Mouse (Mus musculus): ENCODE results near the gene Tom1. TPM values are rescaled to one million over a fixed set of nuclear protein-coding genes. Genes with fewer than 3 reads are reported as not detected.

Gene Tom1
- polyA plus RNA-seq (2014; fragmentation: Nextera tagmentation; extraction: Ambion mirVana), result 34.6 and 36.1 TPM in 2 replicates

DNA sequence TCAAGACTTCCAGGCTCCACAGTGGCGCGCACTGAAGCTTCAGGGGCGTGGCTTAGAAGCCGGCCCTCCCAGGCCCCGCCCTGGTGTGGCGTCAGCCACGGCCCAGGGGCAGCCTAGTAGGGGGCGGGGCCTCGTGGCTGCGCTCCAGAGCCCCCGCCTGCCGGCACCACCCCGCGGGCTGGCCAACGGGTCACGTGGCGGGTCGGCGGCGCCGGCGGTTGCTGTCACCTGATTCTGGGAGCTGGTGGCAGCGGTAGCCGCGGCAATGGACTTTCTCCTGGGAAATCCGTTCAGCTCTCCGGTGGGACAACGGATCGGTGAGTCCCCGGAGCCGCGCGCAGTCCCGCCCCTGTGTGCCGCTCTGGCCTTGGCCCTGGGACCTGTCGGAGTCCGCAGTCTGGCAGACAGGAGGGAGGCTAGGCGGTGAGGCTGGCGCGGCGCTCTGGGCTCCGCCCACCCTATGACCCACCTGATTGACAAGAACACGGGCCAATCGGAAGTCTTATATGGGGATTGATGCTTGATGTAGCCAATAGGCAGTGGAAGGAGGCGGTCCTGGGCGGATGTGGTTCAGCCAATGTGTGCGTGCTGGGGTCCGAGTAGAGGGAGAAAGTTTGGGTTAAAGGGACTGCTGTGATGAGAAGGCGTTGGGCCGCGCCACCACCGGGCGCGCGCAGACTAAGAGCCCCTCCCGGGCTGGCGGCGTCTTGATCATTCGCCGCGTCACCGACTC is at the start of gene Tom1:
TSS of gene Tom1 (plus strand) at position 195 of the 733 bp plus-strand sequence.
- under 1% methylated on average over 62 of the region's 62 CpGs for WGBS
- H3K36me3 ChIP-seq (ENCODE audit: control insufficient read depth, insufficient read depth, low read length), result no peaks in the 10 kb centered on the region; the same call in 1 of the 2 replicates
- H3K4me1 ChIP-seq (ENCODE audit: control insufficient read depth, insufficient read depth, low read length), result peaks cover 8% of the 10 kb centered on the region; the same call in 1 of the 2 replicates
- H3K4me2 ChIP-seq (ENCODE audit: low read depth, low read length), result peak within 1 kb of the TSS; percentile 72
- H3K9me3 ChIP-seq (ENCODE audit: control insufficient read depth, low read length), result no peaks in the 10 kb centered on the region
- peak; percentile 99 for ATAC-seq (ENCODE audit: low read depth)
- H3K27ac ChIP-seq (ENCODE audit: low read depth, low read length), result peak within 1 kb of the TSS; percentile 87
- H3K27me3 ChIP-seq (ENCODE audit: control insufficient read depth, insufficient read depth, low read length), result no peaks in the 10 kb centered on the region
- peak within 1 kb of the TSS; percentile 67 for H3K9ac ChIP-seq (replicated peaks; ENCODE audit: low read depth, low read length)
- peak within 1 kb of the TSS; percentile 66 for H3K4me3 ChIP-seq (ENCODE audit: low read depth, low read length)

DNA sequence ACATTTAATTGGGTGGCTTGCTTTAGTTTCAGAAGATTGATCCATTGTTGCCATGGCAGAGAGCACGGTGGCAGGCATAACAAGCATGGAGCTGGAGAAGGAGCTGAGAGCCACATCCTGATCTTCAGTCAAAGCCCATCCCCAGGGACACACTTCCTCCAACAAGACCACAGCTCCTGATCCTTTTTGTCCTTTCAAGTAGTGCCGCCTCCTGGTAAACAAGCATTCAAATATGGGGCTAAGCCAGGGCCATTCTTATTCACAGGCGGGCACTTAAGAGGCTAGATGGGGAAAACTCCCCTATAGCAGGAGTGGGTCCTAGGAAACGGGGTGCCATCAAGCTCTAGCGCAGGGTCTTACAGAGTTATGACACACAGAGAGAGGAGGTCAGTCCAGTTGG is 46.1 kb upstream of the Tom1 start:
- Histone ChIP-seq H3K9me3 (ENCODE audit: control insufficient read depth, low read length) (no peaks in the 10 kb centered on the region), H3K36me3 (ENCODE audit: control insufficient read depth, insufficient read depth, low read length) (no peaks in the 10 kb centered on the region), H3K27me3 (ENCODE audit: control insufficient read depth, insufficient read depth, low read length) (no peaks in the 10 kb centered on the region), H3K4me3 (ENCODE audit: low read depth, low read length) (no peak overlapping the region), H3K4me1 (ENCODE audit: control insufficient read depth, insufficient read depth, low read length) (no peaks in the 10 kb centered on the region), H3K9ac (replicated peaks; ENCODE audit: low read depth, low read length) (no peak overlapping the region), H3K4me2 (ENCODE audit: low read depth, low read length) (no peak overlapping the region), H3K27ac (ENCODE audit: low read depth, low read length) (no peak overlapping the region)
- no peak for ATAC-seq (ENCODE audit: low read depth)
- WGBS, result 89% methylated on average over 5 of the region's 5 CpGs

GRCm38 (mm10) chr8:74990021-74990420 is 43.5 kb upstream of the Tom1 start:
- H3K4me1 ChIP-seq (ENCODE audit: control insufficient read depth, insufficient read depth, low read length), result peaks cover 4% of the 10 kb centered on the region; the same call in 1 of the 2 replicates
- H3K27me3 ChIP-seq (ENCODE audit: control insufficient read depth, insufficient read depth, low read length), result no peaks in the 10 kb centered on the region
- no peak overlapping the region for H3K9ac ChIP-seq (replicated peaks; ENCODE audit: low read depth, low read length)
- no peaks in the 10 kb centered on the region for H3K9me3 ChIP-seq (ENCODE audit: control insufficient read depth, low read length)
- H3K4me3 ChIP-seq (ENCODE audit: low read depth, low read length), result no peak overlapping the region
- H3K4me2 ChIP-seq (ENCODE audit: low read depth, low read length), result no peak overlapping the region
- no peaks in the 10 kb centered on the region for H3K36me3 ChIP-seq (ENCODE audit: control insufficient read depth, insufficient read depth, low read length)
- no peak overlapping the region for H3K27ac ChIP-seq (ENCODE audit: low read depth, low read length)
- ATAC-seq (ENCODE audit: low read depth), result no peak
- 28% methylated on average over 15 of the region's 15 CpGs for WGBS

DNA sequence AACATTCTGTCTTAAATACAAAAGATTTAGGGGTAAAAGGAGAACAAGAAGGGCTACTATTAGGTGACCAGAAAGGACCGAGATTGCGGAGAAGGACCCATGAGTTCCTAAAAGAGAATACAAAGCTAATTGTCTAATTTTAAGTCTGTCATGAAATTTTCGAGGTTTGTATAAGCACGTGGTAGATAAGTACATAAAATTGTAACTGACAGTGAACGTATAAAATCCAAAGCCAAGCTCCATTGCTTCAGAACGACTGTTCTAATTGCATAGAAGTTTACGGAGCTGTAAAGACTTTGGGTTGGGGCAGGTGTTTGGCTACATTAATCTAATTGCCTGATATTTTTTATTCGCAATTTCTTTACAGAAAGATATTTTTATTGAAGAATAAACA is 40.4 kb upstream of the Tom1 start, which contains the start of gene Hmgxb4:
TSS of gene Hmgxb4 (plus strand) at position 276 of the 394 bp plus-strand sequence.
- Histone ChIP-seq H3K4me2 (ENCODE audit: low read depth, low read length) (peak within 1 kb of the TSS; percentile 62), H3K4me1 (ENCODE audit: control insufficient read depth, insufficient read depth, low read length) (peaks cover 4% of the 10 kb centered on the region; the same call in 1 of the 2 replicates), H3K9me3 (ENCODE audit: control insufficient read depth, low read length) (no peaks in the 10 kb centered on the region), H3K9ac (replicated peaks; ENCODE audit: low read depth, low read length) (peak within 1 kb of the TSS; percentile 92), H3K27me3 (ENCODE audit: control insufficient read depth, insufficient read depth, low read length) (no peaks in the 10 kb centered on the region), H3K27ac (ENCODE audit: low read depth, low read length) (peak within 1 kb of the TSS; percentile 92), H3K36me3 (ENCODE audit: control insufficient read depth, insufficient read depth, low read length) (no peaks in the 10 kb centered on the region), H3K4me3 (ENCODE audit: low read depth, low read length) (peak within 1 kb of the TSS; percentile 71)
- no peak; the same call in 1 of the 2 replicates for ATAC-seq (ENCODE audit: low read depth)
- 11% methylated on average over 8 of the region's 8 CpGs for WGBS

DNA sequence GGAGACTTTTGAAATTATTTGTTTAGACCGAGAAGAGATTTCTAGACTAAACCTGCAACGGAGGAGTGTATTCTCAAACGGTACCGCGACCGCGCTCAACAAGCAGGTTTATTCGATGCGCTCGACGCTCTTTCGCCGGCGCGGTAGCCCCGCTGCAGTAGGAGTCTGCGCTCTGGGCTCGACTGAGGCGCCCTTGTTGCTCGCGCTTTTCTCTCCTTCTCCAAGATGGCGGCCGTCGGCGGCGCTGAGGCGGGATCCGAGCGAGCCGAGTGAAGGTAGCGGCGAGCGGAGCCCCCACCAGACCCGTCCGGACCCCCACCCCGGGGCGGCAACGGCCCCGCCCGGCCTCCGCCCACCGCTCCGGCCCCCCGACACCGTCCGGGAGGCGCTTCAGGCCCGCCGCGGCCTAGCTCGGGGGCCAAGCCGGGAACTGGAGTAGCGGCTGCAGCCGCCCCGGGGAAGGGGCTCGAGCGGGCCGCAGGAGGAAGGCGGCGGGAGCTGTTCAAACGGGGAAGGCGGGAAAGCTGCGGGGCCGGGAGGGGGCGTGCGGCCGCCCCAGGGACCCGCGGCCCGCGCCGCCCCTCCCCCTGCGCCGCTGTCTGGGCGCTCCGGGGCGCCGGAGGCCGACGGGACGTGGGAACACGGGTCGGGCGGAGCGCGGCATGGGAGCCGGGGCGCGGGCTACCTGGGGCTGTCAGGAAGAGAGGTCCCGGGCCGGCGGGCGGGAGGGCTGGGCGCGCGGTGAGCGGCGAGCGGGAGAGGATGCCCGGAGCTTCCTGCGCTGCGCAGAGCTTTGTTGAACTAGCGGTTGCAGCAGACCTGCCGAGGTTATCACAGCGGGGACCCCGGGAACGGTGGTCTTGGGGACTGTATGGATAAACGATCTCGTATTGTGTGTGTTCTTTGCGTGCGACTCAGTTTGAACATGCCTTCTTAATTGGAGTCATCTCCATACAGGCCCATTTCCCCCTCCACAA is 39.7 kb upstream of the Tom1 start:
- Histone ChIP-seq H3K4me2 (ENCODE audit: low read depth, low read length) (peak overlapping the region; percentile 62), H3K9me3 (ENCODE audit: control insufficient read depth, low read length) (no peaks in the 10 kb centered on the region), H3K9ac (replicated peaks; ENCODE audit: low read depth, low read length) (peak overlapping the region; percentile 92), H3K4me3 (ENCODE audit: low read depth, low read length) (peak overlapping the region; percentile 71), H3K36me3 (ENCODE audit: control insufficient read depth, insufficient read depth, low read length) (no peaks in the 10 kb centered on the region), H3K27me3 (ENCODE audit: control insufficient read depth, insufficient read depth, low read length) (no peaks in the 10 kb centered on the region), H3K4me1 (ENCODE audit: control insufficient read depth, insufficient read depth, low read length) (peaks cover 4% of the 10 kb centered on the region; the same call in 1 of the 2 replicates), H3K27ac (ENCODE audit: low read depth, low read length) (peak overlapping the region; percentile 92)
- peak; percentile 96 for ATAC-seq (ENCODE audit: low read depth)
- under 1% methylated on average over 82 of the region's 111 CpGs for WGBS

GRCm38 (mm10) chr8:74994540-74994939 is 39.0 kb upstream of the Tom1 start:
- Histone ChIP-seq H3K4me2 (ENCODE audit: low read depth, low read length) (peak overlapping the region; percentile 62), H3K27ac (ENCODE audit: low read depth, low read length) (no peak overlapping the region), H3K27me3 (ENCODE audit: control insufficient read depth, insufficient read depth, low read length) (no peaks in the 10 kb centered on the region), H3K4me1 (ENCODE audit: control insufficient read depth, insufficient read depth, low read length) (peaks cover 4% of the 10 kb centered on the region; the same call in 1 of the 2 replicates), H3K36me3 (ENCODE audit: control insufficient read depth, insufficient read depth, low read length) (peaks cover 2% of the 10 kb centered on the region), H3K9ac (replicated peaks; ENCODE audit: low read depth, low read length) (peak overlapping the region; percentile 92; the same call in 1 of the 2 replicates), H3K9me3 (ENCODE audit: control insufficient read depth, low read length) (no peaks in the 10 kb centered on the region), H3K4me3 (ENCODE audit: low read depth, low read length) (peak overlapping the region; percentile 71)
- WGBS, result 4% methylated on average over 7 of the region's 7 CpGs
- ATAC-seq (ENCODE audit: low read depth), result peak; percentile 15; the same call in 1 of the 2 replicates

DNA sequence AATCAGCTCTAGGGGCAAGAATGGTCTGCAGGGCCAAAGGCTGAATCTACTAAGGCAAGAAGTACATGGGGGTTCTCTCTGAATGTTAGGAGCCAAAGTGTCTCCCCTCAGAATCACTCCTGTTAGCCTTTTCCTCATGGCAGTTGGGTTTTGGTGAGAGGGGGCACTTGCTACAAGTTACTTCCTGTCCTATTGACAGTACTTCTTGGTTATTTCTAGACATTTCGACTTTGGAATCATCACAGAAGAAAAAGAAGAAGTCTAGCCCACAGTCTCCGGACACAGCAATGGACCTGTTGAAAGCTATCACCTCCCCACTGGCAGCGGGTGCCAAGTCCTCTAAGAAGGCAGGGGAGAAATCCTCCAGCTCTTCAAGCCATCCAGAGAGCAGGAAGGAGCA is 33.1 kb upstream of the Tom1 start:
- ATAC-seq (ENCODE audit: low read depth), result no peak
- no peaks in the 10 kb centered on the region for H3K27me3 ChIP-seq (ENCODE audit: control insufficient read depth, insufficient read depth, low read length)
- no peak overlapping the region for H3K9ac ChIP-seq (replicated peaks; ENCODE audit: low read depth, low read length)
- H3K27ac ChIP-seq (ENCODE audit: low read depth, low read length), result no peak overlapping the region
- peaks cover 29% of the 10 kb centered on the region for H3K36me3 ChIP-seq (ENCODE audit: control insufficient read depth, insufficient read depth, low read length)
- no peaks in the 10 kb centered on the region for H3K4me1 ChIP-seq (ENCODE audit: control insufficient read depth, insufficient read depth, low read length)
- 95% methylated on average over 3 of the region's 3 CpGs for WGBS
- H3K9me3 ChIP-seq (ENCODE audit: control insufficient read depth, low read length), result no peaks in the 10 kb centered on the region
- H3K4me3 ChIP-seq (ENCODE audit: low read depth, low read length), result no peak overlapping the region
- no peak overlapping the region for H3K4me2 ChIP-seq (ENCODE audit: low read depth, low read length)

DNA sequence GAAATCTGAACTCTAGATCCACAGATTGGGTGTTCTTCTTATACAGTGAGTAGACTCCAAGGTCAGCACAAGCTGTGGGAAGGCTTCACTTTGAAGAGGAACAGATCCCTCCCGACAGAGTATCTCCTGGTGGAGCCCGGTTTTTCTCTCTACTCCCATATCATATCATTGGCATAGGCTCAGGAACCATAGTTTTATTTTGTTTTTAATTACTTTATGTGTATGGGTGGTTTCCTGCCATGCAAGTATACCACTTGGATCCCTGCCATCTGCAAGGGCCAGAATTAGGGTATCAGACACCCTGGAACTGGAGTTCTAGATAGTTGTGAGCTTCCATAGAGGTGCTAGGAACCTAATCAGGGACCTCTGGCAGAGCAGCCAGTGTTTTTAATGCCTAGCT is 24.7 kb upstream of the Tom1 start:
- no peak overlapping the region for H3K4me3 ChIP-seq (ENCODE audit: low read depth, low read length)
- H3K4me2 ChIP-seq (ENCODE audit: low read depth, low read length), result no peak overlapping the region
- H3K27me3 ChIP-seq (ENCODE audit: control insufficient read depth, insufficient read depth, low read length), result no peaks in the 10 kb centered on the region
- ATAC-seq (ENCODE audit: low read depth), result no peak
- H3K9ac ChIP-seq (replicated peaks; ENCODE audit: low read depth, low read length), result no peak overlapping the region
- 99% methylated on average over 2 of the region's 2 CpGs for WGBS
- no peak overlapping the region for H3K27ac ChIP-seq (ENCODE audit: low read depth, low read length)
- H3K36me3 ChIP-seq (ENCODE audit: control insufficient read depth, insufficient read depth, low read length), result peaks cover 8% of the 10 kb centered on the region; the same call in 1 of the 2 replicates
- no peaks in the 10 kb centered on the region for H3K4me1 ChIP-seq (ENCODE audit: control insufficient read depth, insufficient read depth, low read length)
- H3K9me3 ChIP-seq (ENCODE audit: control insufficient read depth, low read length), result no peaks in the 10 kb centered on the region
